Mouse (Mus musculus) midbrain, embryonic 11.5 days (tissue): ENCODE measurements around the gene Gm20219. TPM values are rescaled to one million over a fixed set of nuclear protein-coding genes. Genes with fewer than 3 reads are reported as not detected.
"Not testable (repeated sequence)": the region's sequence is repeated elsewhere in the genome, so short reads cannot be mapped to it uniquely, and the experiment has no call there.

Source experiments
- ATAC-seq: fragments of 200-750 bp; cut with Nextera tagmentation; 2 replicates; pipeline ENCODE4 v1.8.0; 2017; ENCODE audit warnings: moderate TSS enrichment, moderate library complexity; ENCODE audit not compliant: low FRiP score
- DNase-seq: peaks from one replicate; pipeline ENCODE4 v3.0.0; 2015; ENCODE audit warnings: low spot score; ENCODE audit errors: missing footprints
- H3K27ac ChIP-seq: fragments of 300-500 bp; sonication (generic); 2 replicates; pipeline ENCODE4 v1.5.1; 2014; ENCODE audit warnings: low read depth, low read length
- H3K27me3 ChIP-seq: fragments of 300-500 bp; sonication (generic); 2 replicates; pipeline ENCODE4 v1.6.1; 2014; ENCODE audit warnings: mild to moderate bottlenecking, low read length, moderate library complexity, mixed read lengths; ENCODE audit not compliant: control insufficient read depth, insufficient read depth
- H3K36me3 ChIP-seq: fragments of 300-500 bp; sonication (generic); 2 replicates; pipeline ENCODE4 v1.6.1; 2014; ENCODE audit warnings: mild to moderate bottlenecking, low read length, moderate library complexity, mixed read lengths; ENCODE audit not compliant: control insufficient read depth, insufficient read depth
- H3K4me1 ChIP-seq: fragments of 300-500 bp; sonication (generic); 2 replicates; pipeline ENCODE4 v1.6.1; 2014; ENCODE audit warnings: low read length; ENCODE audit not compliant: control insufficient read depth, insufficient read depth
- H3K4me2 ChIP-seq: fragments of 300-500 bp; sonication (generic); 2 replicates; pipeline ENCODE4 v1.6.1; 2014; ENCODE audit warnings: mild to moderate bottlenecking, moderate library complexity
- H3K4me3 ChIP-seq: fragments of 300-500 bp; sonication (generic); 2 replicates; pipeline ENCODE4 v1.5.1; 2014; ENCODE audit warnings: low read depth, low read length
- H3K9ac ChIP-seq: fragments of 300-500 bp; sonication (generic); 2 replicates; pipeline ENCODE4 v1.6.1; 2014; ENCODE audit warnings: low read length
- H3K9me3 ChIP-seq: fragments of 300-500 bp; sonication (generic); 2 replicates; pipeline ENCODE4 v1.6.1; 2016; ENCODE audit warnings: low read length; ENCODE audit not compliant: control insufficient read depth
- WGBS: fragments of 180-500 bp; shearing (Covaris S2); extraction: QIAGEN DNeasy Blood & Tissue Kit; methylation state at CpG from one replicate; pipeline ENCODE4 v1.1.7; 2014; 5-methylcytosine and 5-hydroxymethylcytosine counted together
- polyA plus RNA-seq: library from polyadenylated mRNA; unstranded; fragments of >200 nt; fragmentation: Nextera tagmentation; extraction: Ambion mirVana; gene quantifications from 2 replicates; pipeline ENCODE4 v1.2.1, GENCODE M21; 2014

The Gm20219 gene
- polyA plus RNA-seq, 1 experiment from 2014 or later: 0.45 TPM

- Histone ChIP-seq H3K9ac (no peak overlapping the region), H3K27ac (no peak overlapping the region), H3K36me3 (no peaks in the 10 kb centered on the region), H3K9me3 (no peaks in the 10 kb centered on the region), H3K4me3 (no peak overlapping the region), H3K27me3 (peaks cover 10% of the 10 kb centered on the region), H3K4me1 (peaks cover 7% of the 10 kb centered on the region; the same call in 1 of the 2 replicates), H3K4me2 (no peak overlapping the region)
- DNase-seq: no peak
- no peak for ATAC-seq
- WGBS: 86% methylated on average over 10 of the region's 10 CpGs
Measured at GRCm38 (mm10) chr17:56505401-56505800, 48.8 kb downstream of the Gm20219 start.

- Histone ChIP-seq H3K4me2 (no peak overlapping the region), H3K27me3 (no peaks in the 10 kb centered on the region), H3K4me3 (no peak overlapping the region), H3K9ac (no peak overlapping the region), H3K4me1 (peaks cover 3% of the 10 kb centered on the region; the same call in 1 of the 2 replicates), H3K9me3 (no peaks in the 10 kb centered on the region; the same call in 1 of the 2 replicates), H3K36me3 (no peaks in the 10 kb centered on the region), H3K27ac (no peak overlapping the region)
- ATAC-seq: no peak
- WGBS: 38% methylated on average over 9 of the region's 9 CpGs
- peak; percentile 80 for DNase-seq
Measured at GRCm38 (mm10) chr17:56502526-56502925, 51.7 kb downstream of the Gm20219 start.

GRCm38 (mm10) chr17:56501635-56502400, 52.4 kb downstream of the Gm20219 start:
- not testable (repeated sequence) for H3K27ac ChIP-seq, H3K4me2 ChIP-seq, H3K9me3 ChIP-seq, H3K9ac ChIP-seq, H3K27me3 ChIP-seq, ATAC-seq, H3K36me3 ChIP-seq, H3K4me3 ChIP-seq, H3K4me1 ChIP-seq
- DNase-seq: peak; percentile 57
- 66% methylated on average over 2 of the region's 2 CpGs for WGBS

Other genes starting within 250 kb of the Gm20219 start
- gene Kdm4b, start 228.3 kb downstream of the Gm20219 start, polyA plus RNA-seq: 33.3 and 39.6 TPM in 2 replicates
- 115 and 125 TPM in 2 replicates for gene Ptprs, start 77.9 kb downstream of the Gm20219 start, polyA plus RNA-seq
- not detected in 2 replicates for gene Znrf4, start 42.0 kb downstream of the Gm20219 start, polyA plus RNA-seq
- 45.8 and 46.5 TPM in 2 replicates for gene Safb2, start 30.2 kb upstream of the Gm20219 start, polyA plus RNA-seq
- gene Safb, start 30.4 kb upstream of the Gm20219 start, polyA plus RNA-seq: 110 and 113 TPM in 2 replicates
- 182 and 195 TPM in 2 replicates for gene 2410015M20Rik, start 55.4 kb upstream of the Gm20219 start, polyA plus RNA-seq
- 1,209 and 1,332 TPM in 2 replicates for gene Rpl36, start 59.0 kb upstream of the Gm20219 start, polyA plus RNA-seq
- gene Lonp1, start 72.5 kb upstream of the Gm20219 start, polyA plus RNA-seq: 44.6 and 48.9 TPM in 2 replicates
- 0.93 and 0.95 TPM in 2 replicates for gene Catsperd, start 73.8 kb upstream of the Gm20219 start, polyA plus RNA-seq
- 108 and 112 TPM in 2 replicates for gene Ranbp3, start 118.9 kb upstream of the Gm20219 start, polyA plus RNA-seq
- 323 and 337 TPM in 2 replicates for gene Ndufa11, start 163.4 kb upstream of the Gm20219 start, polyA plus RNA-seq
- gene Vmac, start 163.6 kb upstream of the Gm20219 start, polyA plus RNA-seq: 13.1 and 15.0 TPM in 2 replicates
- 7.4 and 9.1 TPM in 2 replicates for gene Nrtn, start 203.1 kb upstream of the Gm20219 start, polyA plus RNA-seq
- 31.5 and 34.6 TPM in 2 replicates for gene Dus3l, start 210.4 kb upstream of the Gm20219 start, polyA plus RNA-seq
- 0.54 and 1.0 TPM in 2 replicates for gene Prr22, start 215.9 kb upstream of the Gm20219 start, polyA plus RNA-seq